Mouse (Mus musculus) intestine, postnatal 0 days (tissue): ENCODE measurements around the gene Paqr4. TPM values are rescaled to one million over a fixed set of nuclear protein-coding genes. Genes with fewer than 3 reads are reported as not detected.

Source experiments
- ATAC-seq: fragments of 200-750 bp; cut with Nextera tagmentation; 2 replicates; pipeline ENCODE4 v1.8.0; 2017; ENCODE audit warnings: mild to moderate bottlenecking, moderate TSS enrichment, moderate library complexity
- H3K27ac ChIP-seq: fragments of 300-500 bp; sonication (generic); 2 replicates; pipeline ENCODE4 v1.5.1; 2014; ENCODE audit warnings: mild to moderate bottlenecking, low read depth, low read length, moderate library complexity
- H3K27me3 ChIP-seq: fragments of 300-500 bp; sonication (generic); replicated peaks from 2 replicates; pipeline ENCODE4 v1.6.1; 2014; ENCODE audit warnings: low read length, mixed read lengths; ENCODE audit not compliant: control insufficient read depth, insufficient read depth
- H3K36me3 ChIP-seq: fragments of 300-500 bp; sonication (generic); 2 replicates; pipeline ENCODE4 v1.6.1; 2014; ENCODE audit warnings: mild to moderate bottlenecking, moderate library complexity; ENCODE audit not compliant: control insufficient read depth, insufficient read depth
- H3K4me1 ChIP-seq: fragments of 300-500 bp; sonication (generic); replicated peaks from 2 replicates; pipeline ENCODE4 v1.6.1; 2014; ENCODE audit warnings: antibody characterized with exemption, low read length, mixed read lengths; ENCODE audit not compliant: control insufficient read depth, insufficient read depth
- H3K4me2 ChIP-seq: fragments of 300-500 bp; sonication (generic); replicated peaks from 2 replicates; pipeline ENCODE4 v1.6.1; 2014; ENCODE audit warnings: low read depth, mild to moderate bottlenecking, moderate library complexity
- H3K4me3 ChIP-seq: fragments of 300-500 bp; sonication (generic); 2 replicates; pipeline ENCODE4 v1.5.1; 2014; ENCODE audit warnings: low read depth, low read length
- H3K9ac ChIP-seq: fragments of 300-500 bp; sonication (generic); 2 replicates; pipeline ENCODE4 v1.6.1; 2014; ENCODE audit warnings: mild to moderate bottlenecking, low read depth, low read length
- H3K9me3 ChIP-seq: fragments of 300-500 bp; sonication (generic); 2 replicates; pipeline ENCODE4 v1.6.1; 2016; ENCODE audit warnings: mixed run types; ENCODE audit not compliant: control insufficient read depth
- CTCF ChIP-seq: sonication (generic); IDR thresholded peaks from 2 replicates; pipeline ENCODE4 v1.5.1; 2016; ENCODE audit warnings: low read depth, mild to moderate bottlenecking, control low read depth, antibody characterized with exemption, moderate library complexity
- WGBS: fragments of 180-500 bp; shearing (Covaris S2); extraction: QIAGEN DNeasy Blood & Tissue Kit; methylation state at CpG from one replicate; pipeline ENCODE4 v1.1.7; 2014; 5-methylcytosine and 5-hydroxymethylcytosine counted together
- polyA plus RNA-seq: library from polyadenylated mRNA; unstranded; fragments of >200 nt; fragmentation: Nextera tagmentation; extraction: Ambion mirVana; gene quantifications from 2 replicates; pipeline ENCODE4 v1.2.1, GENCODE M21; 2015

Paqr4 gene
- polyA plus RNA-seq, 1 experiment from 2014 or later = 15.9 TPM

DNA sequence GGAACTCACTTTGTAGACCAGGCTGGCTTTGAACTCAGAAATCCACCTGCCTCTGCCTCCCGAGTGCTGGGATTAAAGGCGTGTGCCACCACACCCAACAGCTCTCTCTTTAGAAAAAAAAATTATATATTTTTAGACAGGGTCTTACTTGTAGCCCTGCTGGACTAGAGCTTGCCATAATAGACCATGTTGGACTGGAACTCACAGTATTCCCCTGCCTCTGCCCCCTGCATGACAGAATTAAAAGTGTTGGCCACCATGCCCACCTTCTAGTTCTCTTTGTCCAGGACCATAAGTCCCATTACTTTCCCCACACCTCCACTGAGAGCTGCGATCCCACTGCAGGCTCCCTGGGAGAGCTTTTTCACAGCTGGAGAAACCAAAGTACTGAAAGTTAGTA lies 6.8 kb upstream of the Paqr4 start:
- 77% methylated on average over 3 of the region's 3 CpGs for WGBS
- Histone ChIP-seq H3K4me1 (no peaks in the 10 kb centered on the region; the same call in 1 of the 2 replicates), H3K36me3 (peaks cover 11% of the 10 kb centered on the region; the same call in 1 of the 2 replicates), H3K27ac (no peak overlapping the region), H3K4me2 (no peak overlapping the region), H3K9ac (no peak overlapping the region), H3K9me3 (no peaks in the 10 kb centered on the region), H3K27me3 (peaks cover 30% of the 10 kb centered on the region), H3K4me3 (no peak overlapping the region)
- TF ChIP-seq CTCF = no peak
- ATAC-seq = no peak

DNA sequence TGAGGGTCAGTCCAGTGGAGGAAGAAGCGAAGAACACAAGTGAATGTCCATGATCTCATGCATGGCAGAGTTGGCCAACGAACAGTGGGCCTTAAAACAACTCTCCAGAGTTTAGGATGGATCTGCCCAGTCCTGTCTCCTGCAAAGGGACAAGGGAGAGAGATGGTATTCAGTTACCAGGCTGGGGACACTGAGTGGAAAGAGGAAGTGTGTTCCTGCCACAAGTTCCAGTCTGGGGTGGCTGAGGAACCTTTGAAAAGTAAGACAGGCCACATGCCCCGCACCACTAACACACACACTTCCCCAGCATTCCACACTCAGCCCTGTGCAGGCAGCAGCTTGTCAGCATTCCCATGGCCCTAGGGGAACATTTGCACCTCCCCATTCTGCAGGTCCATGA lies 6.1 kb upstream of the Paqr4 start:
- WGBS = 76% methylated on average over 3 of the region's 3 CpGs
- Histone ChIP-seq H3K27ac (no peak overlapping the region), H3K4me3 (no peak overlapping the region), H3K9ac (no peak overlapping the region), H3K4me2 (no peak overlapping the region), H3K27me3 (peaks cover 37% of the 10 kb centered on the region), H3K9me3 (no peaks in the 10 kb centered on the region), H3K36me3 (peaks cover 9% of the 10 kb centered on the region; the same call in 1 of the 2 replicates), H3K4me1 (peaks cover 4% of the 10 kb centered on the region; the same call in 1 of the 2 replicates)
- no peak for TF ChIP-seq CTCF
- ATAC-seq = no peak

- H3K4me1 ChIP-seq = peaks cover 4% of the 10 kb centered on the region; the same call in 1 of the 2 replicates
- H3K4me2 ChIP-seq = peak overlapping the region; percentile 68
- H3K9me3 ChIP-seq = no peaks in the 10 kb centered on the region
- no peak overlapping the region for H3K9ac ChIP-seq
- WGBS = 19% methylated on average over 12 of the region's 12 CpGs
- TF ChIP-seq CTCF = peak; percentile 56
- peak overlapping the region; percentile 29 for H3K4me3 ChIP-seq
- H3K36me3 ChIP-seq = peaks cover 4% of the 10 kb centered on the region; the same call in 1 of the 2 replicates
- no peak for ATAC-seq
- no peak overlapping the region for H3K27ac ChIP-seq
- H3K27me3 ChIP-seq = peaks cover 42% of the 10 kb centered on the region
These were observed 5.6 kb upstream of the Paqr4 start for GRCm38 (mm10) chr17:23746311-23746710.

- ATAC-seq = no peak
- Histone ChIP-seq H3K4me1 (peaks cover 4% of the 10 kb centered on the region; the same call in 1 of the 2 replicates), H3K36me3 (no peaks in the 10 kb centered on the region), H3K9ac (no peak within 1 kb of the TSS), H3K4me2 (peak within 1 kb of the TSS; percentile 68), H3K4me3 (peak within 1 kb of the TSS; percentile 29), H3K9me3 (no peaks in the 10 kb centered on the region), H3K27me3 (peaks cover 44% of the 10 kb centered on the region), H3K27ac (no peak within 1 kb of the TSS)
- TF ChIP-seq CTCF = no peak
- WGBS = under 1% methylated on average over 43 of the region's 45 CpGs
These were observed 4.9 kb upstream of the Paqr4 start, which contains the start of gene Kremen2 for GRCm38 (mm10) chr17:23745301-23746251. Kremen2 (minus strand) TSS chr17:23745833.

DNA sequence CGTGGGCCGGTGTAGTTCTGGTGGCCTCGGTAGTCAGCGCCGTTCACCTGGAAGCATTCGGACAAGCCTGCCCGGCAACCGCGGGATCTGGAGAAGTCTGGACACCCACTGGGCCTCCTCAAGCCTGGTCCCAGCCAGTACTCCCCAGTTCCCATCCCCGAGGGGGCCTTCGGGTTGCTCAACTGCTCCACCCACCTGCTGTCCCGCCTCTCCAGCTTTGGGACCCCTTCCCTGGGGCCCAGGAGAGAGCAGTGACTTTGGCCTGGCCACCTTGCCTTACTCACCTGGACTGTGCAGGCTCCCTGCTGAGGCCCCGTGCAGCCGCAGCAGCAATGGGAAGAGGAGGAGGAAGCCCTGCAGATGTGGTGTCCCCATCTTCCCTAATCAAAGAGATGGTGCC lies 4.0 kb upstream of the Paqr4 start:
- H3K9ac ChIP-seq = no peak overlapping the region
- no peak for ATAC-seq
- 8% methylated on average over 14 of the region's 14 CpGs for WGBS
- no peak overlapping the region for H3K27ac ChIP-seq
- peaks cover 4% of the 10 kb centered on the region; the same call in 1 of the 2 replicates for H3K4me1 ChIP-seq
- peak overlapping the region; percentile 68 for H3K4me2 ChIP-seq
- H3K27me3 ChIP-seq = peaks cover 44% of the 10 kb centered on the region
- no peak for TF ChIP-seq CTCF
- H3K36me3 ChIP-seq = no peaks in the 10 kb centered on the region
- peak overlapping the region; percentile 29; the same call in 1 of the 2 replicates for H3K4me3 ChIP-seq
- no peaks in the 10 kb centered on the region for H3K9me3 ChIP-seq

DNA sequence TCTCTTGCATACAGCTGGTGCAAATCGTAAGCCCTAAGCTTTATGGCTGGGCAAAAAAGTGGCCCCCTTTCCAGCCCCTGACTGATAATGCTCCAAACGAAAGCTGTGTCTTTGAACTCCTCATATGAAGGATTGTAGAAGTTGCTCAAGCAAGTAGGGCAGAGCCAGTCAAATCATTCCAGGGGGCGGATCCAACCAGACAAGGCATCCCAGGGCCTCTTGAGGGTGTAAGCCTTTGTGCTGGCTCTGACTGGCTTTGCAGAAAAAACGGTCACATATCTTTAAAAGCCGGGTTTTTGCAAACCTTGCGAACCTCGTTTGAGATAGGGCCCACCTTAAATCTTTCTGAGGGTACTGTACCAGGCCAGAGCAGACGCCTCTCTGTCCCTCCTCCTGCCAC lies 3.4 kb upstream of the Paqr4 start:
- TF ChIP-seq CTCF = no peak

More for the DNA sequence above, 3.4 kb upstream of the Paqr4 start:
- Histone ChIP-seq H3K9me3 (no peaks in the 10 kb centered on the region), H3K4me2 (0 out of 2 replicates have a peak overlapping the region, but pooled peaks have one; percentile 68), H3K27me3 (peaks cover 44% of the 10 kb centered on the region), H3K36me3 (no peaks in the 10 kb centered on the region), H3K4me3 (no peak overlapping the region), H3K4me1 (peaks cover 4% of the 10 kb centered on the region; the same call in 1 of the 2 replicates), H3K27ac (no peak overlapping the region), H3K9ac (no peak overlapping the region)
- WGBS = 29% methylated on average over 8 of the region's 8 CpGs
- ATAC-seq = no peak
